Mouse (Mus musculus) MEL (cell line): Measurements from ENCODE around the gene Il20ra. TPM values are rescaled to one million over a fixed set of nuclear protein-coding genes. Genes with fewer than 3 reads are reported as not detected.

Source experiments
- DNase-seq: peaks from one replicate; pipeline ENCODE4 v3.0.0; 2011; ENCODE audit warnings: low read depth, low spot score
- H3K27ac ChIP-seq: 2 replicates; pipeline ENCODE4 v1.5.1; 2012; ENCODE audit warnings: low read depth, mild to moderate bottlenecking, control low read depth, low read length, moderate library complexity; ENCODE audit not compliant: control insufficient read depth
- H3K27me3 ChIP-seq, 2 experiments: fragments of 150-350 bp in 1 of 2; sonication (generic) in 1 of 2; 2 replicates each; pipeline ENCODE4 v1.6.1; 2012; ENCODE audit warnings: low read length in 2 of 2, mild to moderate bottlenecking in 2 of 2, improper control_type of control experiment in 1 of 2, moderate library complexity in 1 of 2; ENCODE audit not compliant: insufficient read depth in 2 of 2, control insufficient read depth in 1 of 2
- H3K36me3 ChIP-seq, 2 experiments: 2 replicates each; pipeline ENCODE4 v1.6.1; 2012 to 2014; ENCODE audit warnings: low read length in 2 of 2, improper control_type of control experiment in 1 of 2, inconsistent platforms in 1 of 2, mild to moderate bottlenecking in 1 of 2; ENCODE audit not compliant: insufficient read depth in 2 of 2, control insufficient read depth in 1 of 2
- H3K4me1 ChIP-seq, 2 experiments: fragments of 150-350 bp in 1 of 2; sonication (generic) in 1 of 2; 2 replicates each; pipeline ENCODE4 v1.6.1; 2012; ENCODE audit warnings: low read length in 2 of 2, improper control_type of control experiment in 1 of 2, mild to moderate bottlenecking in 1 of 2; ENCODE audit not compliant: insufficient read depth in 2 of 2, control insufficient read depth in 1 of 2
- H3K4me3 ChIP-seq, 2 experiments: fragments of 150-350 bp in 1 of 2; sonication (generic) in 1 of 2; 2 replicates each; pipeline ENCODE4 v1.5.1; 2012; ENCODE audit warnings: low read depth in 2 of 2, low read length in 2 of 2, mild to moderate bottlenecking in 2 of 2, moderate library complexity in 2 of 2, control low read depth in 1 of 2, improper control_type of control experiment in 1 of 2; ENCODE audit not compliant: control insufficient read depth in 1 of 2, insufficient read depth in 1 of 2
- H3K79me2 ChIP-seq: 2 replicates; pipeline ENCODE4 v1.6.1; 2012; ENCODE audit warnings: mild to moderate bottlenecking, low read length, moderate library complexity; ENCODE audit not compliant: control insufficient read depth, poor library complexity, insufficient read depth
- H3K9ac ChIP-seq: 2 replicates; pipeline ENCODE4 v1.6.1; 2012; ENCODE audit warnings: low read depth, mild to moderate bottlenecking, control low read depth, low read length, moderate library complexity; ENCODE audit not compliant: control insufficient read depth, poor library complexity, severe bottlenecking
- H3K9me3 ChIP-seq: fragments of 150-350 bp; sonication (generic); replicated peaks from 2 replicates; pipeline ENCODE4 v1.6.1; 2012; ENCODE audit warnings: mild to moderate bottlenecking, low read length, improper control_type of control experiment, moderate library complexity; ENCODE audit not compliant: insufficient read depth
- BHLHE40 ChIP-seq: IDR thresholded peaks from 2 replicates; pipeline ENCODE4 v1.6.1; 2012; ENCODE audit warnings: low read depth, mild to moderate bottlenecking, inconsistent platforms, low read length, improper control_type of control experiment, borderline replicate concordance
- CTCF ChIP-seq, 3 experiments: IDR thresholded peaks in 2 of 3; conservative IDR thresholded peaks in 1 of 3; 2 replicates each; pipeline ENCODE4 v1.5.1; 2011 to 2012; ENCODE audit warnings: low read length in 3 of 3, low read depth in 2 of 3, mild to moderate bottlenecking in 2 of 3, improper control_type of control experiment in 1 of 3, inconsistent platforms in 1 of 3, mixed read lengths in 1 of 3, moderate library complexity in 1 of 3; ENCODE audit not compliant: control insufficient read depth in 1 of 3, insufficient read depth in 1 of 3, poor library complexity in 1 of 3, severe bottlenecking in 1 of 3
- E2F4 ChIP-seq: IDR thresholded peaks from 2 replicates; pipeline ENCODE4 v1.6.1; 2011; ENCODE audit warnings: low read depth, low read length, improper control_type of control experiment, borderline replicate concordance
- GABPA ChIP-seq: IDR thresholded peaks from 2 replicates; pipeline ENCODE4 v1.6.1; 2012; ENCODE audit warnings: low read depth, mild to moderate bottlenecking, inconsistent platforms, low read length, improper control_type of control experiment, moderate library complexity
- HCFC1 ChIP-seq: IDR thresholded peaks from 2 replicates; pipeline ENCODE4 v1.6.1; 2012; ENCODE audit warnings: low read depth, mild to moderate bottlenecking, inconsistent platforms, low read length, improper control_type of control experiment, moderate library complexity
- JUND ChIP-seq: IDR thresholded peaks from 2 replicates; pipeline ENCODE4 v1.6.1; 2011; ENCODE audit warnings: low read depth, mild to moderate bottlenecking, improper control_type of control experiment, low read length
- KAT2A ChIP-seq: conservative IDR thresholded peaks from 2 replicates; pipeline ENCODE4 v1.6.1; 2012; ENCODE audit warnings: low read depth, low read length, improper control_type of control experiment, inconsistent platforms
- MAZ ChIP-seq: IDR thresholded peaks from 2 replicates; pipeline ENCODE4 v1.6.1; 2012; ENCODE audit warnings: low read depth, mild to moderate bottlenecking, inconsistent platforms, low read length, improper control_type of control experiment
- POLR2A ChIP-seq, 2 experiments: IDR thresholded peaks; 2 replicates each; pipeline ENCODE4 v1.6.1; 2011 to 2012; ENCODE audit warnings: low read length in 2 of 2, mild to moderate bottlenecking in 2 of 2, control low read depth in 1 of 2, improper control_type of control experiment in 1 of 2, low read depth in 1 of 2, moderate library complexity in 1 of 2; ENCODE audit not compliant: control insufficient read depth in 1 of 2, insufficient read depth in 1 of 2, poor library complexity in 1 of 2
- POLR2AphosphoS2 ChIP-seq: IDR thresholded peaks from 2 replicates; pipeline ENCODE4 v1.6.1; 2011; ENCODE audit warnings: low read length, improper control_type of control experiment
- RAD21 ChIP-seq: IDR thresholded peaks from 2 replicates; pipeline ENCODE4 v1.6.1; 2011; ENCODE audit warnings: mild to moderate bottlenecking, low read depth, low read length, improper control_type of control experiment
- SMC3 ChIP-seq: IDR thresholded peaks from 2 replicates; pipeline ENCODE4 v1.6.1; 2011; ENCODE audit warnings: low read depth, low read length, improper control_type of control experiment
- UBTF ChIP-seq: IDR thresholded peaks from 2 replicates; pipeline ENCODE4 v1.6.1; 2012; ENCODE audit warnings: low read depth, mild to moderate bottlenecking, inconsistent platforms, low read length, improper control_type of control experiment, moderate library complexity, borderline replicate concordance; ENCODE audit not compliant: insufficient read depth
- USF1 ChIP-seq: IDR thresholded peaks from 2 replicates; pipeline ENCODE4 v1.6.1; 2014; ENCODE audit warnings: low read depth, mild to moderate bottlenecking, inconsistent platforms, low read length, improper control_type of control experiment, moderate library complexity
- ZKSCAN1 ChIP-seq: IDR thresholded peaks from 2 replicates; pipeline ENCODE4 v1.6.1; 2012; ENCODE audit warnings: low read depth, mild to moderate bottlenecking, inconsistent platforms, low read length, improper control_type of control experiment, moderate library complexity
- polyA plus RNA-seq, 2 experiments: library from polyadenylated mRNA; stranded (reverse) in 1 of 2; unstranded in 1 of 2; fragments of >175 nt in 1 of 2; fragments of >200 nt in 1 of 2; gene quantifications; 2 replicates each; pipeline versions ENCODE4 v1.2.1 to v1.2.4; 2012; ENCODE audit warnings: low replicate concordance in 2 of 2, low read depth in 1 of 2; ENCODE audit not compliant: insufficient read length in 2 of 2, insufficient read depth in 1 of 2, missing spikeins in 1 of 2
- total RNA-seq: library from RNA; depleted of rRNA; stranded (reverse); fragments of 300-350 nt; gene quantifications from 2 replicates; pipeline ENCODE4 v1.2.3, GENCODE M21; 2012

Gene Il20ra
- total and polyA plus RNA-seq, 3 experiments: 0.06 TPM; not detected in 2

GRCm38 (mm10) chr10:19668973-19669372 lies 43.4 kb upstream of the Il20ra start:
- H3K36me3 ChIP-seq: no peaks in the 10 kb centered on the region
- TF ChIP-seq ZKSCAN1 (no peak), UBTF (no peak), GABPA (no peak)
- no peak overlapping the region for H3K4me3 ChIP-seq
- no peaks in the 10 kb centered on the region for H3K9me3 ChIP-seq
- no peak overlapping the region for H3K27ac ChIP-seq
- H3K79me2 ChIP-seq: no peaks in the 10 kb centered on the region
- no peak for DNase-seq
- no peak overlapping the region for H3K9ac ChIP-seq
- no peaks in the 10 kb centered on the region for H3K27me3 ChIP-seq
- no peaks in the 10 kb centered on the region for H3K4me1 ChIP-seq

GRCm38 (mm10) chr10:19672015-19672414 lies 40.4 kb upstream of the Il20ra start:
- Histone ChIP-seq H3K27ac (no peak overlapping the region), H3K36me3 (no peaks in the 10 kb centered on the region), H3K9ac (no peak overlapping the region), H3K4me3 (no peak overlapping the region), H3K79me2 (no peaks in the 10 kb centered on the region), H3K9me3 (no peaks in the 10 kb centered on the region), H3K27me3 (no peaks in the 10 kb centered on the region), H3K4me1 (no peaks in the 10 kb centered on the region)
- TF ChIP-seq POLR2A (IDR thresholded peaks at IDR 0.05; ENCODE audit: control insufficient read depth in 1 of 2, insufficient read depth in 1 of 2, low read depth in 1 of 2, low read length in 2 of 2, poor library complexity in 1 of 2): no peak
- TF ChIP-seq CTCF (IDR thresholded peaks at IDR 0.05 in 2 of 3, conservative IDR thresholded peaks at IDR 0.05 in 1 of 3; ENCODE audit: control insufficient read depth in 1 of 3, insufficient read depth in 1 of 3, low read depth in 2 of 3, low read length in 3 of 3, poor library complexity in 1 of 3, severe bottlenecking in 1 of 3): no peak
- TF ChIP-seq USF1: no peak
- no peak for TF ChIP-seq MAZ
- TF ChIP-seq POLR2AphosphoS2: no peak
- TF ChIP-seq SMC3: no peak
- no peak for TF ChIP-seq HCFC1
- no peak for TF ChIP-seq E2F4
- TF ChIP-seq KAT2A: no peak
- no peak for DNase-seq

- Histone ChIP-seq H3K9ac (no peak overlapping the region), H3K4me1 (no peaks in the 10 kb centered on the region), H3K79me2 (no peaks in the 10 kb centered on the region), H3K36me3 (no peaks in the 10 kb centered on the region), H3K27me3 (no peaks in the 10 kb centered on the region), H3K4me3 (no peak overlapping the region), H3K9me3 (no peaks in the 10 kb centered on the region), H3K27ac (no peak overlapping the region)
- TF ChIP-seq SMC3 (peak; percentile 41; the same call in 1 of the 2 replicates), CTCF (IDR thresholded peaks at IDR 0.05 in 2 of 3, conservative IDR thresholded peaks at IDR 0.05 in 1 of 3; ENCODE audit: control insufficient read depth in 1 of 3, insufficient read depth in 1 of 3, low read depth in 2 of 3, low read length in 3 of 3, poor library complexity in 1 of 3, severe bottlenecking in 1 of 3) (peak in 1 of 3 experiments; percentile 27; a peak in 1 of 6 replicates), BHLHE40 (no peak), RAD21 (peak; percentile 38), JUND (no peak)
- TF ChIP-seq, all 39 proteins: peak for 3
- no peak for DNase-seq
These were observed 39.2 kb upstream of the Il20ra start for GRCm38 (mm10) chr10:19673146-19673545.
